Mouse (Mus musculus) cerebellum, postnatal 14 days (tissue): ENCODE data around the gene Pxt1.

Experiments
- DNase-seq, 2 experiments: peaks; one replicate each; pipeline ENCODE4 v3.0.0; 2021; ENCODE audit warnings: mixed read lengths in 2 of 2

Gene Pxt1

DNA sequence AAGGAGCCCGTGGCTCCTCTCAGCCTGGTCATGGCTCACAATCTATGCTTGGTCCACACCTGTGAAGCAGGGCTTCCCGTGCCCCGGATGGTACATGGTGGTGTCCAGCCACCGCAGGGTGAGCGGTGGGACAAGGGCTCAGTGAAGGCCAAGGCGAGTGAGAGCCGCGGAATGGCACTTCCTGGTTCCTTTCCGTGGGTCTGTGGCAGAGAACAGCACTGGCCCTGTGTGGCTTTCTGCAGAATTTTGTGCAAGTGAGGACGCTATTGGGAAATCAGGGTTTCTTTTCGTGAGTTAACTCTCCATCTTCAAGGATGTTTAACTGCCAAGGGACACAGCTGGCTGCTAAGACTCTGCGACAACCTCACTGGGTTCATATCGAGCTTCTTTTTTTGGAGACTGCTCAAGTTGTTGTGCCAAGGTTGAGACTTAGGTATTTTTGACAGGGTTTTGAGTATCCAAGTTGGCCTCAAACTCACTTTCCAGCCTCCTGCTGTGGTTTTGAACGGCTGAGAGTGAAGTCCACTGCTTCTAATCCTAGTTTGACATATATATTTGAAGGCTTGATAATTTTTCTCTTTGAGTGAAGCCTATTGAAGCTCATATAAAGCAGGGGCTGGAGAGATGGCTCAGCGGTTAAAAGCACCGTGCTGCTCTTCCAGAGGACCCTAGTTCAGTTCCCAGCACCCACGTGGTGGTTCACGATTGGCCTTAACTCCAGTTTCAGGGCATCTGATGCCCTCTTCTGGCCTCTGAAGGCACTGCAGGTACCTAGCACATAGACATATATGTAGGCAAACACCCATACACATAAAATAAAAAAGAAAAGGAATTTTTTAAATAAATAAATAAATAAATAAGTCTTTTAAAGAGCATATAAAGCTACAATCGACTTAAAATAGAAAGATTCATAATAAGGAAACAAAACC is 3.6 kb upstream of the Pxt1 start:
- DNase-seq: peak in 1 of 2 experiments; percentile 42

DNA sequence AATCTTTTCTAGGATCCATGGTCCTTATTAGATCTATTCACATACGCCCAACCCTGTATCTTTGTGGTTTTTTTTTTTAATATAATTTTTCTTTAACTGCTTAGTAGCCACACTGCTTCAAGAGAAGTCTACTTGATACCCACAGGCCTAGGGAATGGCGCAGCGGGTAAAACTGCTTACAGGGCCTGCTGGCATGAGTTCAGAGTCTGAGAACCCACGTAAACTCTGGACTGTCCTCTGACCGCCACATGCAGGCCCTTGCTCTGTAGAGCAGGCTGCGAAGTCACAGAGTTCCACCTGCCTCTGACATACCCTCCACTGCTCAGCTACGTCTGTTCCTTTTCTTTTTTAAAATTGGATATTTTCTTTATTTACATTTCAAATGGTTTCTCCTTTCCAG is 841 bp upstream of the Pxt1 start:
- DNase-seq: no peak

DNA sequence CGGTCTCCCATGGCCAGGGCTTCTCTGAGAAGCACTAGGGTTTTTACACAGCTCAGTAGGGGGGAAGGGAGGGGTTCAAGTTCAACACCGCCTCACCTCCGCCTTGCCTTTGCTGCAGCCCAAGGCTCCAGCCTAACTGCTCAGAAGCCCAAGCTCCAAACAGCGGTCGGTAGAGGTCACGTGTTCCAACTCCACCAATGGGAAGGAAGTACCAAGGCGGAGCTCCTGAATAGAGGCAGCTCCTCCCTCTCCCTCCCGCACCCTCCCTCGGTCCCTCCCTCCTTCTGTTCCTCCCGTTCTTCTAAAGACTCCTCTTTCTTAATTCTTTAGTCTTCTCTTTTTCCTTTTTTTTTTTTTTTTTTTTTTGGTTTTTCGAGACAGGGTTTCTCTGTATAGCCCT is 1.5 kb downstream of the Pxt1 start:
- DNase-seq: no peak

DNA sequence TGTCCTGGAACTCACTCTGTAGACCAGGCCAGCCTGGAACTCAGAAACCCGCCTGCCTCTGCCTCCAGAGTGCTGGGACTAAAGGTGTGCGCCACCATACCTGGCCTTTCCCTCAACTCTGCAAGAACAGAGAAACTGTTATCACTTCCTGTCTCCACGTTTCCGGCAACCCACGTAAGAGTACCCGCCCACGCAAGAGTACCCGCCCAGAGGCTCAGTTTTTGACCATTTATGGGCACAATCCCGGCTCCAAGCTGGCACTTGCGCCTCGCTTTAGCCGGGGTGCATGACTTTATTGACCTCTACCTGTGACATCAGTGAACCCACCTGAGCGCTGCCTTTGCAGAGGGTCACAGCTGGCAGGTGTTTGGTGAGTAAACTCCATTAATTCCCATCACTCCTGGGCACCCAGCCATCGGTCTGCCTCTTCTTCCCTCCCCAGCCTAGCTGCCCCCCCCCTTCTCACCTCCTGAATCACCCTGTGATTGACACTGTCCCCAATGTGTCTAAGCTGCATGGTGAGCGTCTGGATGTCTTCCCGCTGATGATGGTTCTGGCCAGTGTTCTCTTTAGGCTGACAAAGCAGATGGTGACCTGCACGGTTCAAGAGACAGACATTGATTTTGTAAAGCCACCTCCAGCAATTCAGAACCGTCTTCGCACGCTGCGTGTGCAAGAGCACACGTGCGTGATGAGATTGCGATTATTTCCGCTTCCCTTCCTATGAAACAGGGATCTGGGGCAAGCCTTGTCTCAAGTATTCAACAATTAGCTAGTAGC is 2.7 kb downstream of the Pxt1 start:
- peak; percentile 56 to 66 for DNase-seq

DNA sequence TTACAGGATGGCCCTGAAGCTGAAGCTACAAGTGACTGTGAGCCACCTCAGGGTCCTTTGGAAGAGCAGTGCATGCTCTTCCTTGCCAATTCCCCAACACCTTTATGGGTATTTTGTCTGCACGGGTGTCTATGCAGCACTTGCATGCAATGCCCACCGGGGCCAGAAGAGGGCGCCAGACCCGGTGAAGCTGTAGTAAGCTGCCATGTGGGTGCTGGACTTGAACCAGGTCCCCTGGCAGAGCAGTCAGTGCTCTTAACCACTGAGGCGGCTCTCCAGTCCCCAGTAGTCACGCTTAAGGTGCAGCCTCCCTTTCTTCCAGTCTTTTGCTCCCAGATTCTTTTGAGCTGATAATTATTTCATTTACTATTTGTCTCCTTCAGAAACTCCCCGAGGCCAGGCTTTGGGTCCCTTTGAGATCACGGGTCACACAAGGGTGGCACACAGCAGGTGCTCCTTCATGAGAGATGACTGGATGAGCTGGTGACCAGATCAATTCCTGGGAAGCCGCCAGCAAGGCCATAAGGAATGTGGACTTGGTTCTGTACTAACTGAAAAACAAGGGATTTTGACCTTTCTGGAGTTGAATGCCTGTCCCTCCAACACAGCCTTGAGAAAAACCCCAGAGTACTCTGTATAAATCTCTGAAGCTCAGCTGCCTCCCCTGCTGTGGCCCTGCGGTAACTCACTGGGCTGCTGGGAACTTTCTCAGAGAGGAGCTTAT is 6.9 kb downstream of the Pxt1 start:
- peak; percentile 70 to 88 for DNase-seq

DNA sequence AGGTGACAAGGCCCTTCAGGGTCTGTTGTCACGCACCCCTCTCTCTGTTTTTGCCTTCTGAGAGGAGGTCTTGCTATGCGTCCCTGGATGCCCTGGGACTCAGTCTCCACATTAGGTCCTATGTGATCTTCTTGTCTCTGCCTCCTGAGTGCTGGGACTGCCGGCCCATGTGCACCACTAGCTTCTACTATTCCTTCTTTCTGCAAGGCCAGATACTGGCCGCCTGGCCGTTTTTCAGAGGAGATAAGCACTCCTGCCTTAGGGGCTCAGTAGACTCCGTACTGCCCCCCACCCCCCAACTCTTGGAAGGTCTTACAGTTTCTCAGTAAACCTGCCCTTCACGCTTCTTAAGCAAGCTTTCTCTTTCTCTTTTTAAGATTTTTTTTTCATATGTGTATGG is 7.5 kb downstream of the Pxt1 start:
- no peak for DNase-seq

DNA sequence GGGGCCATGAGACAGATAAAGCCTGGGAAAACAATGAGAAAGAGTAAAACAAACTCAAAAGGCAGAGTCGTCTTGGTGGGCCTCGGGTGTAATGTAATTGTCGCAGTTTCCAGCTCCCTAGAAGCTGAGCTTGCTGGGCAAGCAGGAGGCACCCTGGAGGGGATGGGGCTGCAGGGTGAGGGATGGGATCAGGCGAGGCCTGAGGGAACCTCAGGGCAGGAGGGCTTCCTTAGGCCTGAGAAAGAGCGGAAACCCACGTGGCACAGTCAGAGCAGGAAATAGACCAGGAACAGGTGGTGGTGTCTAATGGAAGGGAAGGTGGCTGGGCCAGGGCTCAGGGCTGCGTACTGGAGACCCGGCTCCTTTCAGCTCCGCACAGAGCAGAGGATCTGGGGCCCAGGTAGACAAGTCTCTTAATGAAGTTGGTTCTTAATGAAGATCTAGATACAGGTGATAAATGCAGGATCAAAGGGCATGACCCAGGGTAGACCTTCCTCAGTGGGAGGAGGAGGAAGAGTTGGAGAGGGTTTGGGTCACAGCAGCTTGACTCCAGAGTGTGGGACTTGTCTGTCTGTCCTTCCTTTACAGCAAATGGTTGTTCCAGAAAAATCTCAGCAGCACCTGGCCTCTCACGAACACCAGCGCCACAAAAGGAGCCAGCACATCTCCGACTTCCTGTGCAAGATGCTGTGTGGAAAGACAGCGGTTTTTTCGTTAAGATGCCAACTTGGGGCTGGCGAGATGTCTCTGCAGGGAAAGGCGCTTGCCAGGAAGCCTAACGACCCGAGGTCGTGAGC is 9.3 kb downstream of the Pxt1 start:
- DNase-seq: no peak

DNA sequence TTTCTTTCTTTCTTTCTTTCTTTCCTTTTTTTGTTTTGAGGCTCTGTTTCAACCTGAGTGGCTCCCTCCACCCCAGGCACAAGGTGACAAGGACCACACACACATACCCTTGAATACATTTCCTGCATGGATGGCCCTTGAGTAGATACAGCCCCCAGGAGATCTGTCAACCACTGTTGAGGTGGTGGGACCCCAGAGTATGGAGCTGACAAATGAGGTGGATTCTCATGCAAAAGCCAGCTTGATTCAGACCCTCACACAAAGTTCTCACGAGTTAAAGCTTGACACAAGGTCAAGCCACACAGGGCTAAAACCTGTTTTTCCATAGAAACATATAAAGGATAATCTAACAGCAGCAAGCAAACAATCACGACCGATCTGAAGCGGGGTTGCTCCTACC is 11.4 kb downstream of the Pxt1 start:
- no peak for DNase-seq

DNA sequence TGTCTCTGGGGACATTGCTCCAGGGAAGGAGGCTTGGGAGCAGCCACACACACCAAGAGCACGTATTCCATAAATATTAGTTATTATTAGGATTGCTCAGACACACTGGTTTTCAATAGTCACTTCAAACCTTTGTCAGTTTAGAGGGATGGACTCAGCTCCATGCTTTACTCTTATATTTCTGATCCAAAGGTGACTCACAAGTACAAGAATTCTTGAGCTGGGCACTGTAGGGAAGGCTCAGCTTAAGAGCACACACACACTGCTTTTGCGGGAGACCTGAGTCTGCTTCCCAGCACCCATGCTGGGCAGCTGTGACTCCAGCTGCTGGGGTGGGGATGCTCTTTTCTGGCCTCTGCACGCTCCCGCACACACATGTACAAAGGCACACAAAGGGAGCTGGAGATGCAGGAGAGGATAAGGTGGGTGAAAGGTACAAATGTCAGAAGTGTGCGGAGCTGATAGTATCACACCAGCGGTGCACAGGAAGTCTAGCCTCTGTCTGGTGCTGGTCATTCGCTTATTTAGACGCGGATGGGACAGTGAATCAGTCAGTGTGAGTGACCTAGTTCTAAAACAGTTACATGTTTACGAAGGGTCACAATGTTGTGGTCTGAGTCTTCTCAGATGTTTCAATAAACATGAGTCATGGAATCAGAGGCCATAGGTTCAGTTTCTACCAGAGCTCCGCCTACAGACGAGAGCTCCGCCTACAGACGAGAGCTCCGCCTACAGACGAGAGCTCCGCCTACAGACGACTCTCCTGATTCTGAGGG is 12.0 kb downstream of the Pxt1 start:
- DNase-seq: no peak

DNA sequence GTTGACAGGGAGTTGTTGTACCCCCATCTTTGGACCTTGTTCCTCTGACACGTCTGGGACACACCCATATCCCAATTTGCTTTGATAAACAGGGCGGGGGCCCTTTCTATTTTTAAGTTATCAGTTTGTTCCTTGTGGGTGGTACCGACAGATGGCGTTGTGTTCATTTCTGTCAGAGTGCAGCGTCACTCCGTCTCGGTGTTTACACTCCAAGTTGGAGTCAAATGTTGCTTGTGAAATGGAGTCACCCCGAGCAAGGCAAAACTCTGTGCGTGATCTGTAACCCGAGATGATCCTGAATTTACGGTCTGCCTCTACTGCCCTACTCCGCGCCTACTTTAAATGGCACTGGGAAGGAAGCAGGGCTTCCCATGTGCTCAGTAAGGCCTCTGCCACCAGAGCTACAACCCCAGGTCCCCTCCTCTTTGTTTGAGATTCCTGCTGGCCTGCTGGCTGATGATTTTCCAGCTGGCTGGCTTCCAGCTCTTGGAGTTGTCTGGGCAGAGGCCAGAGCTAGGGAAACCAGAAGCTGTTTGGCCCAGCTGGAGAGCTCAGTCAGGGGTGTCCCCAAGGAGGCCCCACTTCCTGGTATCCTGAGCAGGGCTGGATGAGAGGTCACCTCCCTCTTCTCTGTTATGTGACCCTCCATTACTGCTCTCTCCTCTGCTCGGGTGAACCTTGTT is 13.1 kb downstream of the Pxt1 start:
- peak; percentile 69 to 79 for DNase-seq

DNA sequence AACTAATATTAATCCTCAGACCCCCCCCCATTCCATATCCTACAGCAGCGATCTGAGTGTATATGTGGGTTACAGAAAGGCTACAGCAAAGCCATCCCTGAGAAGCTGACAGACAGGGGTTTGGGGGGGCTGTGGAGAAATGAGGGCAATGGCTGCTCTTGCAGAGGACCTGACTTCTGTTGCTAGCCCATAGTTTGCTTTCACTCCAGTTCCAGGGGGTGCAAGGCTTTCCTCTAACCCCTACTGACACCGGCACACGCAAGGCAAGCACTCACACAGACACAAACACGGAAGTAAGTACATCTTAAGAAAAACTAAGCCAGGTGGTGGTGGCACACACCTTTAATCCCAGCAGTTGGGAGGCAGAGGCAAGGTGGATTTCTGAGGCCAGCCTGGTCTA is 14.3 kb downstream of the Pxt1 start:
- no peak for DNase-seq

DNA sequence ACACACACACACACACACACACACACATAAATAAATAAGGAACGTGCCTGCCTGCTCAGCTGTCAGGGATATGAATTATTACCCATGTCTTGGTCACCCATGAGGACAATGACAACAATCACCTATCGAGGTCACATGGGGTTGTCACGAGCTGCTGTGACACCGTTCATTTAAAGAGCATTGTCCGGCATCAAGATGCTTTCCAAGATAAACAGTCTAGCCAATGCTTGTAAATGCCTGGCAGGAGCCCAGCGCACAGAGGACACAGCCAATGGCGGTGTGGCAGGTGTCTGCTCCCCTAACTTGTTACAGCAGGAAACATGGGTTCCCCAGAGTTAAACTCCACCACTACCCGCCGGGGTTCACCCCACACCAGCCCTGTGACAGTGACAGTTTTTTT is 15.6 kb downstream of the Pxt1 start:
- no peak for DNase-seq

DNA sequence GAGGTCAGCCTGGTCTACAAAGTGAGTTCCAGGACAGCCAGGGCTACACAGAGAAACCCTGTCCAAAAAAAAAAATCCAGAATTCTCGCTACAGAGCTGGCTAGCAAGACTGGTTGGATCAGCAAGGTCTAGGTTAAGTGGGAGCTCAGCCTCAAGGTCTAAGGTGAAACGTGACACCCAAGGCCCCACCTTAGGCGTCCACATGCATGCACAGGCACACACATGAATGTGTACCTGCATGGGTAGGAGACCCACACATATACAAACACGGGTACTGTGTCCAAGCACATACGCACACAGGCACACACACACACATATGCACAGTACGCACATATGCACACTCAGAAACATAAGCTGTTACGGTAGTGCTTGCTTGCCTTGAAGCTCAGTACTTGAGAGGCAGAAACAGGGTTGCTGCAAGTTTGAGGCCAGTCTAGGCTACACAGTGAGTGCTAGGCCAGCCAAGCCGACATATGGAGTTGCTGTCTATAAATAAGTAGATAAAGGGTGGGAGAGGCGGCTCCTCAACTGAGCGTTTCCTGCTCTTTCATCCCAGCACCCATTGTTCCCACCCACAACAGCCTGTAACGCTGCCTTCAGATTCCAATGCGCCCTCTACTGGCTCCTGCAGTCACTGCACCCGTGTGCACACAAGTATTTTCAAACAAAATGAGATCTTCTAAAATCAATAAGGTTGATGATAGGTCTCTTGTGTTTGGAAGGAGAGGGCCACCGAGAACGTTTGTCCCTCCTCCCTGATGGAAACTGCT is 16.6 kb downstream of the Pxt1 start:
- peak; percentile 55 to 77 for DNase-seq

DNA sequence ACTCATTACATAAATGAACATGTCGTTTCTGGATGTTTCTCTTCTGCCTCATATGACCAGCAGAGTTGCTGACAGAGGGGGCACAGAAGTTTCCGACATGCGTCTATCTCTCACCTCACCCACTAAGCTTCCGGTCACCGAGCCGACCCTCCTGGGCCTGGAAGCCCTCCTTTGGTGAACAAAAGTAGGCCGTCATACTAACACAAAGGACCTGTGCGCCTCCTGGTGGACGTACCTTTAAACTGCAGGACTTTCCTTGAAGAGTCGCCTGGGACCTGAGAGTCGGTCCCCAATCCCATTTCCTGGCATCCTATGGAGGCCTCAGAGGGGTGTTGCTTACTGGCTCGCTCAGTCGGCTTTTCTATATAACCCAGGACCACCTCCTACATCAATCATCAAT is 17.3 kb downstream of the Pxt1 start:
- peak; percentile 90 to 94 for DNase-seq

DNA sequence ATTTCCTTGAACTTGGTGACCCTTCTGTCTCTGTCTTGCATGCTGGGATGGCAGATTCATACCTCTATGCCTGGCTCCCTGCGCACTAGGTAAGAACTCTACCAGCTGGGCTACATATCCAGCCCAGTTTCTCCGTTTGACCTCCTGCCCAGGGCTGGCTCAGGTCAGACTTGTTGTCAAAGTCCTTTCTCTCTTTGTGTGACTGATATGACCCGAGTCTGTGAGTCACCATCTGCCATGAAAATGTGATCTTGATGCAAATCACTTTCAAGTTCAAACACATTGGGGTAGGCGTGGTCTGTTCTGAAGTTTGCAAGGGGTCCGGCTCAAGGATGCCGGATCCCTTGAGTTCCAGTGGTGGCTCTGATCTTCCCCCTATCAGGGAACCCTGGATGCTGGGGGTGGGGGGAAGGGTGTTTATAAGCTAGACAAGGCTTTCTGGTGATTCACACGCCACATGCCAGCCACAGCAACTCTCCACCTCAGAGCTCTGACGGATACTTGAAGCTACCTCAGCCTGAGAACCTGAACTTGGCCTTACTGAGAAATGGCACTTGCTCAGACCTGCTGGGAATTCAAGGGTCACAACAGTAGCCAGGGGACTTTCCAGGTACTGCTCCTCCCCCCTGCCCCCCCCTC is 18.6 kb downstream of the Pxt1 start:
- no peak for DNase-seq

DNA sequence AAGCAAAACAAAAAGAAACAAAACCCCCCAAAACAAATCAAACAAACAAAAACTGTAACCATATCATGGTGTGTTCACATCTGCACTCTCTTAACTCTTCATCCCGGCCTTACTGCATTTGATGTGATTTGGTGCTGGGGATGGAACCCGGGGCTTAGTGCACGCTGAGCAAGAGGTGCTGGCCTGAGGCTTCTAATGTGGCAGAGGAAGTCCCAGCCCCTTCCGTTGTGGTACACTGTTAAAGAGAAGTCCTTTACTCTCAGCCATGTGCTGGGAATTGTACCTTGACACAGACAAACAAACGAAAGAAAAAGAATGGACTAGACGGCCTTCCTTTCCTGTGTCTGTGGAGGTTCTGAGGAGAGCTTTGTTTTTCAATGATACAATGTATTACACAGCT is 21.5 kb downstream of the Pxt1 start:
- DNase-seq: no peak

DNA sequence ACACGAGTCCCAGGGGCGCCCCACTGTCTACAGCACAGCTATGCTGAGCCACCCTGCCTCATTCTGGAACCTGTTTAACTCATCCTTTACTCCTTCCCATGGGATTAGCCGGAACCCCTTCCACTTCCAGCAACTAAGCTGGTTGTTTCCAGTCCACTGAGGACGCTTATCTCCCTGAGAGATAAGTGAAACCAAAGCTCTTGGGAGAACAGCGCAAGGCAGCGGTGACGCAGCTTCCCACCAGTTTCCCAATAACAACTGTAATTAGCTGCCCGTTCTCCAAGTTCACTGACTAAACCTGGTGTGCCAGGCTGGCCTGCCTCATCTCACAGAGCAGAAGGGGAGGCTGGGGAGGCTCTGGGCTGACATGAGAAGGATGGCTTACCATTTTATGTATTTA is 22.6 kb downstream of the Pxt1 start:
- no peak for DNase-seq

DNA sequence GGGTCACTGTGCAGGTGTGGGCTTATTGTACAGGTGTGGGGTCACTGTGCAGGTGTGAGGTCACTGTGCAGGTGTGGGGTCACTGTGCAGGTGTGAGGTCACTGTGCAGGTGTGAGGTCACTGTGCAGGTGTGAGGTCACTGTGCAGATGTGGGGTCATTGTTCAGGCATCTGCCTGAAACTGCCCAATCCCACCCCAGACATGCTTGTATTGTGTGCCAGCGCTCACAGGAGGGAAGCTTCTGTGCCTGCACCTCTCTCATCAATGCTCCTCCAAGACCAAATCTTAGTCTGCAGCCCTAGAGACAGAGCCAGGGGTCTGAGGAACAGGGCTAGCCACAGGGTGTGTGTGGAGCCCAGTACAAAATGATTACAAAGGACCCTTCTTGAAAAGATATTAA is 27.1 kb downstream of the Pxt1 start:
- no peak for DNase-seq

DNA sequence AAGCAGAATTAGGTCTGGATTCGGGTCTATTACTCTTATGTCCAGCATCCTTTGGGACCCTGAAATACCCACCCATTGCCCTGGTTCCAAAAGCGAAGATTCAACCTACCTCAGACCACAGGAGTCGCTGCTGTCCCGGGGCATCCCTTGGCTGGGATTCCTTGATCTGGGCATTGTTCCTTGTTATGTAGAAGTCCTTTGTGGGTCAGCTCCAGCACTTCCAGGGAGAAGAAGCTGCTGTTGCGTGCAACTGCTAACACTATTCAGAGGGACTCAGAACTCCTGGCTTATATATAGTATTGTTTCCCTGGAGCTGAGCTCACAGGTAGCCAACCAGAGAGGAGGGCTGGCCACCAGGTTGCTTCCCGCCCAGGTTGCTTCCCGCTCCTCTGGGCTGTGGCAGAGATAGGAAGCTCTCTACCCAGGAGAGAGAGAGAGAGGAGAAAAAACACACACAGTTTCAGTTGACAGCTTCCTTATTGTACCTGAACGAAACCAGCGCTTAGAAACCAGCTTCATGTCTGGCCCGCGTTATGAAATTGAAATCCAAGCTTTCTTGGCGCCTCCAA is 28.5 kb downstream of the Pxt1 start, which contains the start of gene 4930539E08Rik:
Gene 4930539E08Rik (minus strand): TSS at position 265 of the 569 bp plus-strand sequence.
- DNase-seq: no peak
